Comparison of ENCODE assay signal across 9 mouse cellular contexts in genomic region chr11:54727327-54727901, GRCm38 (mm10).
DNase-seq lines count a peak whose midpoint lies in the region; ATAC-seq lines count a peak whose summit lies in the region.
"Had no signal": no experiment of that assay in that cellular context is flagged by ENCODE, and none has a peak within 500 bp of the region (broad histone marks: within the 10 kb centered on the region; RNA-seq: fewer than 3 reads in every experiment).

No protein-coding gene starts in this region.

- intact Hi-C loops in left cerebral cortex, postnatal 25 days (cut with DNase I), result loop anchor here (2.0 to 5.0 kb wide), 2 partner anchors 49 to 105 kb away; no protein-coding TSS in a partner anchor

- H3K4me2 ChIP-seq in hindbrain, embryonic 11.5 days (replicated peaks; ENCODE audit: low read depth, low read length), result no peak overlapping the region
- H3K4me2 ChIP-seq in midbrain, embryonic 15.5 days, result no peak overlapping the region
- H3K4me2 ChIP-seq: embryonic facial prominence, embryonic 13.5 days; liver, embryonic 15.5 days had no signal

- H3K27ac ChIP-seq in hindbrain, embryonic 11.5 days (ENCODE audit: low read depth, low read length), result no peak overlapping the region
- H3K27ac ChIP-seq in midbrain, embryonic 15.5 days, result no peak overlapping the region
- H3K27ac ChIP-seq: embryonic facial prominence, embryonic 13.5 days; liver, embryonic 15.5 days had no signal

- 77% methylated on average over 5 of the region's 5 CpGs for WGBS in hindbrain, embryonic 11.5 days
- WGBS in midbrain, embryonic 15.5 days, result 71% methylated on average over 5 of the region's 5 CpGs

- H3K36me3 ChIP-seq in hindbrain, embryonic 11.5 days (ENCODE audit: control insufficient read depth, insufficient read depth, low read length), result no peaks in the 10 kb centered on the region; the same call in 1 of the 2 replicates
- H3K36me3 ChIP-seq in midbrain, embryonic 15.5 days (replicated peaks), result no peaks in the 10 kb centered on the region; the same call in 1 of the 2 replicates

- no peaks in the 10 kb centered on the region for H3K4me1 ChIP-seq in hindbrain, embryonic 11.5 days (replicated peaks; ENCODE audit: control insufficient read depth, insufficient read depth, low read length)
- 0 out of 2 replicates have a peak, but pooled peaks cover 3% of the 10 kb centered on the region for H3K4me1 ChIP-seq in midbrain, embryonic 15.5 days
- H3K4me1 ChIP-seq: embryonic facial prominence, embryonic 13.5 days had no signal

- DNase-seq in CD8-positive naive resting alpha-beta T cell, adult 2 months (ENCODE audit: low read depth in 2 of 2, low spot score in 2 of 2), result peak; percentile 56 to 63
- DNase-seq in brain, adult 2 months (ENCODE audit: low read depth, low spot score), result peak; percentile 66
- peak; percentile 92 for DNase-seq in induced T-regulatory cell, adult 2 months (ENCODE audit: low read depth)
- DNase-seq in left cerebral cortex, postnatal 25 days (ENCODE audit: low spot score in 2 of 2), result no peak
- no peak for DNase-seq in hindbrain, embryonic 11.5 days (ENCODE audit: low spot score)

- H3K9me3 ChIP-seq in hindbrain, embryonic 11.5 days (ENCODE audit: control insufficient read depth, low read length), result no peaks in the 10 kb centered on the region
- H3K9me3 ChIP-seq in midbrain, embryonic 15.5 days, result no peaks in the 10 kb centered on the region
- H3K9me3 ChIP-seq: embryonic facial prominence, embryonic 13.5 days; liver, embryonic 15.5 days had no signal

- H3K27me3 ChIP-seq in hindbrain, embryonic 11.5 days (ENCODE audit: control insufficient read depth, insufficient read depth, low read length), result no peaks in the 10 kb centered on the region
- H3K27me3 ChIP-seq in midbrain, embryonic 15.5 days (replicated peaks), result no peaks in the 10 kb centered on the region
- H3K27me3 ChIP-seq: embryonic facial prominence, embryonic 13.5 days; liver, embryonic 15.5 days had no signal

- ATAC-seq in monocyte, adult 5-6 weeks (replicated peaks; ENCODE audit: insufficient number of reproducible peaks, low FRiP score, low TSS enrichment, poor library complexity, severe bottlenecking), result peak; percentile 77
- no peak for ATAC-seq in hindbrain, embryonic 11.5 days (ENCODE audit: low FRiP score)
- no peak for ATAC-seq in midbrain, embryonic 15.5 days (replicated peaks)

- H3K4me3 ChIP-seq in hindbrain, embryonic 11.5 days (ENCODE audit: low read depth, low read length), result no peak overlapping the region
- H3K4me3 ChIP-seq in midbrain, embryonic 15.5 days, result no peak overlapping the region
- H3K4me3 ChIP-seq: embryonic facial prominence, embryonic 13.5 days; liver, embryonic 15.5 days had no signal

- no peak overlapping the region for H3K9ac ChIP-seq in hindbrain, embryonic 11.5 days (ENCODE audit: low read depth, low read length)
- H3K9ac ChIP-seq in midbrain, embryonic 15.5 days, result no peak overlapping the region
- H3K9ac ChIP-seq: embryonic facial prominence, embryonic 13.5 days; liver, embryonic 15.5 days had no signal

Comparison
In these comparisons a context has a peak if more than half of its experiments do, and no peak if none do; other contexts are left out.
1. DNase-seq: peak in CD8-positive naive resting alpha-beta T cell, adult 2 months (2 of 2), brain, adult 2 months (single experiment) and induced T-regulatory cell, adult 2 months (single experiment); none in left cerebral cortex, postnatal 25 days (0 of 2) and hindbrain, embryonic 11.5 days (single experiment).